Mouse (Mus musculus): ENCODE measurements around the gene Insr.
"Not testable (repeated sequence)": the region's sequence is repeated elsewhere in the genome, so short reads cannot be mapped to it uniquely, and the experiment has no call there.

Gene Insr

GRCm38 (mm10) chr8:3191006-3191405 is 88.4 kb downstream of the Insr start:
- no peak for DNase-seq (ENCODE audit: low read depth, low spot score)

GRCm38 (mm10) chr8:3187456-3187855 is 92.0 kb downstream of the Insr start:
- peak; percentile 87 for DNase-seq (ENCODE audit: low read depth, low spot score)

- DNase-seq (ENCODE audit: low read depth, low spot score): no peak
Observed at GRCm38 (mm10) chr8:3179930-3180329, 99.5 kb downstream of the Insr start.

GRCm38 (mm10) chr8:3177440-3177839 is 102.0 kb downstream of the Insr start:
- no peak for DNase-seq (ENCODE audit: low read depth, low spot score)

- no peak for DNase-seq (ENCODE audit: low read depth, low spot score)
Observed at GRCm38 (mm10) chr8:3172246-3172645, 107.2 kb downstream of the Insr start.

- no peak for DNase-seq (ENCODE audit: low read depth, low spot score)
Observed at GRCm38 (mm10) chr8:3146506-3146905, 132.9 kb downstream of the Insr start.

GRCm38 (mm10) chr8:3100416-3100815 is 179.0 kb downstream of the Insr start:
- DNase-seq (ENCODE audit: low read depth, low spot score): not testable (repeated sequence)

Measured in skeletal muscle tissue, adult 2 months (tissue).